Mouse (Mus musculus) embryonic facial prominence, embryonic 15.5 days (tissue): ENCODE results near the gene Tnrc18. TPM values are rescaled to one million over a fixed set of nuclear protein-coding genes. Genes with fewer than 3 reads are reported as not detected.

Source experiments
- ATAC-seq: fragments of 200-750 bp; cut with Nextera tagmentation; 2 replicates; pipeline ENCODE4 v1.8.0; 2017; ENCODE audit warnings: low read depth, moderate TSS enrichment; ENCODE audit not compliant: insufficient number of reproducible peaks, low FRiP score, low TSS enrichment
- H3K27ac ChIP-seq: fragments of 300-500 bp; sonication (generic); replicated peaks from 2 replicates; pipeline ENCODE4 v1.5.1; 2015; ENCODE audit warnings: mild to moderate bottlenecking, inconsistent platforms
- H3K27me3 ChIP-seq: fragments of 300-500 bp; sonication (generic); 2 replicates; pipeline ENCODE4 v1.6.1; 2015; ENCODE audit warnings: inconsistent platforms
- H3K36me3 ChIP-seq: fragments of 300-500 bp; sonication (generic); 2 replicates; pipeline ENCODE4 v1.6.1; 2015; ENCODE audit warnings: mild to moderate bottlenecking, inconsistent platforms
- H3K4me1 ChIP-seq: fragments of 300-500 bp; sonication (generic); 2 replicates; pipeline ENCODE4 v1.6.1; 2015; ENCODE audit warnings: inconsistent platforms
- H3K4me2 ChIP-seq: fragments of 300-500 bp; sonication (generic); replicated peaks from 2 replicates; pipeline ENCODE4 v1.6.1; 2015; ENCODE audit warnings: mild to moderate bottlenecking, inconsistent platforms
- H3K4me3 ChIP-seq: fragments of 300-500 bp; sonication (generic); replicated peaks from 2 replicates; pipeline ENCODE4 v1.5.1; 2015; ENCODE audit warnings: mild to moderate bottlenecking, inconsistent platforms
- H3K9ac ChIP-seq: fragments of 300-500 bp; sonication (generic); 2 replicates; pipeline ENCODE4 v1.6.1; 2015; ENCODE audit warnings: inconsistent platforms
- H3K9me3 ChIP-seq: fragments of 300-500 bp; sonication (generic); replicated peaks from 2 replicates; pipeline ENCODE4 v1.6.1; 2016; ENCODE audit warnings: inconsistent platforms
- WGBS: fragments of 180-500 bp; shearing (Covaris S2); methylation state at CpG from one replicate; pipeline ENCODE4 v1.1.7; 2015; 5-methylcytosine and 5-hydroxymethylcytosine counted together
- polyA plus RNA-seq: library from polyadenylated mRNA; unstranded; fragments of >200 nt; fragmentation: Nextera tagmentation; extraction: Ambion mirVana; gene quantifications from 2 replicates; pipeline ENCODE4 v1.2.1, GENCODE M21; 2015

Gene Tnrc18
- polyA plus RNA-seq, 1 experiment from 2014 or later, result 43.4 TPM

GRCm38 (mm10) chr5:142801977-142802376 lies 15.5 kb downstream of the Tnrc18 start:
- Histone ChIP-seq H3K4me2 (no peak overlapping the region), H3K4me3 (no peak overlapping the region), H3K27me3 (no peaks in the 10 kb centered on the region), H3K36me3 (peaks cover 16% of the 10 kb centered on the region), H3K27ac (0 out of 2 replicates have a peak overlapping the region, but pooled peaks have one; percentile 39), H3K9me3 (no peaks in the 10 kb centered on the region), H3K4me1 (peaks cover 76% of the 10 kb centered on the region), H3K9ac (no peak overlapping the region)
- 39% methylated on average over 2 of the region's 2 CpGs for WGBS
- ATAC-seq, result no peak

GRCm38 (mm10) chr5:142800656-142801055 lies 16.8 kb downstream of the Tnrc18 start:
- Histone ChIP-seq H3K9me3 (no peaks in the 10 kb centered on the region), H3K4me2 (no peak overlapping the region), H3K27me3 (no peaks in the 10 kb centered on the region), H3K36me3 (peaks cover 8% of the 10 kb centered on the region; the same call in 1 of the 2 replicates), H3K9ac (no peak overlapping the region), H3K4me1 (peaks cover 78% of the 10 kb centered on the region), H3K4me3 (no peak overlapping the region), H3K27ac (no peak overlapping the region)
- 37% methylated on average over 6 of the region's 6 CpGs for WGBS
- ATAC-seq, result no peak

- 42% methylated on average over 8 of the region's 8 CpGs for WGBS
- Histone ChIP-seq H3K27me3 (no peaks in the 10 kb centered on the region), H3K4me2 (no peak overlapping the region), H3K9ac (no peak overlapping the region), H3K4me3 (no peak overlapping the region), H3K4me1 (peaks cover 83% of the 10 kb centered on the region), H3K9me3 (no peaks in the 10 kb centered on the region), H3K27ac (0 out of 2 replicates have a peak overlapping the region, but pooled peaks have one; percentile 1), H3K36me3 (peaks cover 10% of the 10 kb centered on the region; the same call in 1 of the 2 replicates)
- no peak for ATAC-seq
These were observed 17.3 kb downstream of the Tnrc18 start for GRCm38 (mm10) chr5:142800198-142800597.

GRCm38 (mm10) chr5:142799259-142799658 lies 18.2 kb downstream of the Tnrc18 start:
- no peak overlapping the region for H3K9ac ChIP-seq
- peaks cover 86% of the 10 kb centered on the region for H3K4me1 ChIP-seq

GRCm38 (mm10) chr5:142798190-142798589 lies 19.3 kb downstream of the Tnrc18 start:
- H3K4me1 ChIP-seq, result peaks cover 91% of the 10 kb centered on the region

More at GRCm38 (mm10) chr5:142799259-142799658, 18.2 kb downstream of the Tnrc18 start:
- no peak overlapping the region for H3K4me3 ChIP-seq
- 64% methylated on average over 4 of the region's 4 CpGs for WGBS
- H3K27ac ChIP-seq, result no peak overlapping the region
- H3K4me2 ChIP-seq, result no peak overlapping the region
- H3K27me3 ChIP-seq, result no peaks in the 10 kb centered on the region
- no peaks in the 10 kb centered on the region for H3K9me3 ChIP-seq
- no peak for ATAC-seq
- H3K36me3 ChIP-seq, result 0 out of 2 replicates have a peak, but pooled peaks cover 14% of the 10 kb centered on the region

GRCm38 (mm10) chr5:142797620-142798019 lies 19.8 kb downstream of the Tnrc18 start:
- Histone ChIP-seq H3K9me3 (no peaks in the 10 kb centered on the region), H3K27me3 (no peaks in the 10 kb centered on the region), H3K27ac (peak overlapping the region; percentile 48; the same call in 1 of the 2 replicates), H3K9ac (no peak overlapping the region), H3K4me1 (peaks cover 87% of the 10 kb centered on the region), H3K4me2 (no peak overlapping the region), H3K4me3 (no peak overlapping the region), H3K36me3 (peaks cover 20% of the 10 kb centered on the region; the same call in 1 of the 2 replicates)
- 63% methylated on average over 13 of the region's 13 CpGs for WGBS
- no peak for ATAC-seq

More at GRCm38 (mm10) chr5:142798190-142798589, 19.3 kb downstream of the Tnrc18 start:
- Histone ChIP-seq H3K4me3 (no peak overlapping the region), H3K9me3 (no peaks in the 10 kb centered on the region), H3K9ac (no peak overlapping the region), H3K4me2 (no peak overlapping the region), H3K27ac (no peak overlapping the region), H3K36me3 (peaks cover 14% of the 10 kb centered on the region; the same call in 1 of the 2 replicates), H3K27me3 (no peaks in the 10 kb centered on the region)
- no peak for ATAC-seq
- 85% methylated on average over 12 of the region's 12 CpGs for WGBS

GRCm38 (mm10) chr5:142796921-142797320 lies 20.5 kb downstream of the Tnrc18 start:
- H3K36me3 ChIP-seq, result peaks cover 23% of the 10 kb centered on the region; the same call in 1 of the 2 replicates
- ATAC-seq, result no peak
- H3K27me3 ChIP-seq, result no peaks in the 10 kb centered on the region
- WGBS, result 45% methylated on average over 4 of the region's 4 CpGs
- H3K4me2 ChIP-seq, result no peak overlapping the region
- no peak overlapping the region for H3K4me3 ChIP-seq
- H3K9ac ChIP-seq, result no peak overlapping the region
- H3K9me3 ChIP-seq, result no peaks in the 10 kb centered on the region
- H3K27ac ChIP-seq, result peak overlapping the region; percentile 48; the same call in 1 of the 2 replicates
- H3K4me1 ChIP-seq, result peaks cover 82% of the 10 kb centered on the region

- ATAC-seq, result no peak
- no peaks in the 10 kb centered on the region for H3K27me3 ChIP-seq
- H3K4me2 ChIP-seq, result no peak overlapping the region
- H3K4me3 ChIP-seq, result no peak overlapping the region
- peaks cover 37% of the 10 kb centered on the region for H3K36me3 ChIP-seq
- 83% methylated on average over 13 of the region's 13 CpGs for WGBS
- H3K9me3 ChIP-seq, result no peaks in the 10 kb centered on the region
- H3K9ac ChIP-seq, result no peak overlapping the region
- peaks cover 69% of the 10 kb centered on the region for H3K4me1 ChIP-seq
- peak overlapping the region; percentile 53; the same call in 1 of the 2 replicates for H3K27ac ChIP-seq
These were observed 22.9 kb downstream of the Tnrc18 start for GRCm38 (mm10) chr5:142794582-142794981.

- H3K36me3 ChIP-seq, result peaks cover 41% of the 10 kb centered on the region
- peaks cover 65% of the 10 kb centered on the region for H3K4me1 ChIP-seq
- no peak for ATAC-seq
- WGBS, result 80% methylated on average over 2 of the region's 2 CpGs
- no peaks in the 10 kb centered on the region for H3K27me3 ChIP-seq
- no peak overlapping the region for H3K4me3 ChIP-seq
- H3K27ac ChIP-seq, result peak overlapping the region; percentile 53; the same call in 1 of the 2 replicates
- no peak overlapping the region for H3K9ac ChIP-seq
- no peaks in the 10 kb centered on the region for H3K9me3 ChIP-seq
- no peak overlapping the region for H3K4me2 ChIP-seq
These were observed 23.3 kb downstream of the Tnrc18 start for GRCm38 (mm10) chr5:142794161-142794560.

- no peak for ATAC-seq
- Histone ChIP-seq H3K4me2 (no peak overlapping the region), H3K4me3 (no peak overlapping the region), H3K27ac (no peak overlapping the region), H3K9ac (no peak overlapping the region), H3K36me3 (peaks cover 57% of the 10 kb centered on the region), H3K27me3 (no peaks in the 10 kb centered on the region), H3K9me3 (no peaks in the 10 kb centered on the region), H3K4me1 (peaks cover 51% of the 10 kb centered on the region)
- WGBS, result 84% methylated on average over 4 of the region's 4 CpGs
These were observed 24.9 kb downstream of the Tnrc18 start for GRCm38 (mm10) chr5:142792594-142792993.

GRCm38 (mm10) chr5:142788279-142788678 lies 29.2 kb downstream of the Tnrc18 start:
- ATAC-seq, result no peak
- Histone ChIP-seq H3K9me3 (no peaks in the 10 kb centered on the region), H3K27me3 (no peaks in the 10 kb centered on the region), H3K9ac (no peak overlapping the region), H3K4me3 (no peak overlapping the region), H3K27ac (no peak overlapping the region), H3K36me3 (peaks cover 76% of the 10 kb centered on the region), H3K4me2 (no peak overlapping the region), H3K4me1 (0 out of 2 replicates have a peak, but pooled peaks cover 20% of the 10 kb centered on the region)
- 95% methylated on average over 20 of the region's 23 CpGs for WGBS
